Mouse (Mus musculus) bone marrow, adult 2 months (tissue): ENCODE results near the gene Mcts2.

Experiments used
- CTCF ChIP-seq: fragments of 200-500 bp; IDR thresholded peaks from 2 replicates; pipeline ENCODE4 v1.5.1; 2011; ENCODE audit warnings: low read length, control low read depth; ENCODE audit not compliant: control insufficient read depth, insufficient read depth
- POLR2A ChIP-seq: fragments of 200-500 bp; IDR thresholded peaks from 2 replicates; pipeline ENCODE4 v1.6.1; 2011; ENCODE audit warnings: low read depth, mild to moderate bottlenecking, control low read depth, low read length, borderline replicate concordance; ENCODE audit not compliant: control insufficient read depth

GRCm38 (mm10) chr2:152724332-152724723 lies 37.5 kb downstream of the Mcts2 start:
- no peak for TF ChIP-seq CTCF
- no peak for TF ChIP-seq POLR2A
